Mouse (Mus musculus) monocyte, adult 5-6 weeks (primary cell): ENCODE measurements at regions not wholly inside any gene's neighbourhood (a gene's known extent, or its start where the extent isn't known, plus 50 kb on each side); places are given as distances from the start of the nearest gene placed in this dataset.

Experiments used
- ATAC-seq: fragments of 153-309, 156-312 bp; replicated peaks from 2 replicates; pipeline ENCODE4 v1.8.0; 2017; ENCODE audit warnings: mild to moderate bottlenecking; ENCODE audit not compliant: low TSS enrichment, insufficient number of reproducible peaks, severe bottlenecking, poor library complexity, low FRiP score

DNA sequence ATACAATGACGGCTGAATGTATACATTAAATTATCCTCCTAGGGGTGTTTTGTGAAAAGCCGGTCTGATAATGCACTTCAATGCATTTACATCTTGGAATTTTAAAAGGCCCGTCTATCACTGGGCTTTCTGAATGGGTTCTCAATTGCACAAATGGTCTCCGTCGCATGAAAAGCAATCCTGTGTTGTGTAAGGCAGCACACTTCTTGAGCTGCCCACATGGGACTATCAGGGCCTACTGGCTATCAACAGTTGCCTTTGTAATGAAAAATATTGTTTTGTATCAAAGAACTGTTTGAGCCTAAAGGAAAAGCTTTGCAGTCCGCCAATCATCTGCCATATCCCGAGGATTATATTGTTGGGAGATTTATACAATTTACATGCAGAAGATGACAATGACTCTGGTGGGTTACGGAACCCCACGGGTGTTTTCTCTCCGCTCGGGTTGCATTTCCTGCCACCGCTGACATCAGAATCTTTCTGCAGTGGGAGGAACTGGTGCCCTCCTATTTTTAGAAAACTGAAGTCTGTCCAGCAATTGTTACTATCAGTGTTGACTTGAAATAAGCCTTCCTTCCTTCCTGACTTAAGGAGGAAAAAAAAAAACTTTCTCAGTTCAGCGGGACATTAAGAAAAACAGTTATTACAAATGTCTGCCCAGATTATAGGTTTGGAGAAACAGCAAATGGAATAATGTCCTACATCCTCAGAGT is 118.7 kb downstream of the Tmem26 start:
- no peak; the same call in 1 of the 2 replicates for ATAC-seq

DNA sequence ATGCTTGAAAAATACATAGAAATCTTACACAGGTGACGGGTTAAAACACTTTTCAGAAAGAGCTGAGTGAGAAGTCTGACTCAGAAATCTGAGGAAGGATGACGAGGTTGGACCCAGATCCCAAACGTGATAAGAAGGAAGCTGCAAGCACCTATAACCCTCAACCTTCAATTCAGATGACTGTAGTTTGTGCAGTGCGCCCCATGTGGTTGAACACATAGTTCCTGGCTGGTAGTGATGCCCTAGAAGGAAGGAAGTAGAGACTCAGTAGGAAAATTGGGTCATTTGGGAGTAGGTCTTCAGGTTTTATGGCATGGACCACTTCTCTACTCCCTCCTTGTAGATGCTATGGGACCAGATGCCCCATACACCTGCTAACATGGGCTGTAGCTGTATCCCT is 120.6 kb downstream of the Tmem26 start:
- ATAC-seq: 0 out of 2 replicates have a peak, but pooled peaks have one; percentile 30

DNA sequence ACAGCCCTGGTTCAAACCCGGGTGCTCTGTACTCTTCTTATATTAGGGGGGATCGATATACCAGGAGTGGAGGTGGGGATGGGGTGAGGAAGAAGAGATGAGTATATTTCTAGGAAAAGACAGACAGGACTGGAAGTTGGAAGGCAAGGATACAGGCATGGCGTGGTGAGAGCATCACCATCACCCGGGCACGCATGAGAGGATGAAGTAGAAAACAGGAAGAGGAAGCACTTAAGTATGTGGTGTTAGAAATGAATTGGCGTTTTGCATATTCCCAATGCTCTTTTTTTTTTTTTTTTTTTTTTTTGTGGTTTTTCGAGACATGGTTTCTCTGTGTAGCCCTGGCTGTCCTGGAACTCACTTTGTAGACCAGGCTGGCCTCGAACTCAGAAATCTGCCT is 121.2 kb downstream of the Tmem26 start:
- ATAC-seq: peak; percentile 72; the same call in 1 of the 2 replicates

DNA sequence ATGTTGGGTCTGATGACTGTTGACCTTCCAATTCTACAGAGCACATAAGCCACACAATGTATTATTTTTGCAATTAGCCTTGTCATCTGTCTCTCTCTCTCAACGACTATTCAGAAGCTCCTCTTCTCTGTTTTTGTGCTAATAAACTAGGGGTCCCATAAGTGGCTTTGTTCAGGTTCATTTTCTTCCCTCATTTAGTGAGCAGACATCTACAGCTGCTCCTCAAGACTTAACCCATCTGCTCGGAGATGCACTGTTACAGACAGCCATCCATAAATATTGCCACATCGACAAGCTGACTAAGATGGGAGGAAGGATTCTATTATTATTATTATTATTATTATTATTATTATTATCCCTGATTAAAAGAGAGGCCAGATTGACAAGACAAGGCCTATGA is 127.7 kb downstream of the Tmem26 start:
- ATAC-seq: no peak

DNA sequence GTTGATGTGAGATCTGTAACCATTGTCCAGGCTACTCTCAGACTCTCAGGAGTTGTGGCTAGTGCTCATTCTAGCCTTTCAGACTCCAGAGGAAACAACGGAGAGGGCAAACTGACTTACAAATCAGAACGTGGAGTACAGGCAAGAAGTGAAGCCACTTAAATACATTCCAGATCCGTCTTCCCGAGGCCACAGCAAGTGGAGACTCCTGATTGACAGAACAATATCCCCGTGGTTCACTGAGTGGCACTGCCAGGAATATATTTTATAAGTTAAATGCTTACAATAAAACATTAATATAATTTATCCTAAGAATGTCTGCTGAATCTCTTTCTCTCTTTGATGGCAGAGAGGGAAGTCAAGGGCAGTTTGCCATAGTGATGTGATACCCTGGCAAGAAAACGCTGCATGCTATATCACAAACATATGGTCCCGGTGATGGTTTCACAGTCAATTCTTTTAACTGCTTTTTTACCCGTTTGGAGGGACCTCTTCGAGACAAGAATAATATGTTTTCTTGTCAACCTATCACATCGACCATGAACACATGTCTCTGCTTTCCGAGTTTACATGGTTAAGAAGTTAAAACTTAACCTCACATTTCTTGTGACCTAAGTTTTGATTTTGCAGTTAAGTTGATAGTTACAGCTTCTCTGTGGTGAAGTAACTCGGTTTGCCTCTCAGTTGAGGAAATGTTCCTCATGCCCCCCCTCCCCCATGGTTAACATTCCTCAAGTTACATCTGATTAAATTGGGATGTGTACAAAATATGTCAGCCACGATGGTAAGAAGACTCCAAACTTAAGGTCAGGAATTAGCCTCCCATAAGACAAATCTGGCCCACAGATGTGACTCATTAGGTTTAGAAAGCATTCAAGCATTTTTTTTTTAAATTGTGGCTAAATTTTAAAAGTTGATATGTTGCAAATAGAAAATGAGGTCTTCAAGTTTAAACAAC is 132.8 kb downstream of the Tmem26 start:
- no peak for ATAC-seq

DNA sequence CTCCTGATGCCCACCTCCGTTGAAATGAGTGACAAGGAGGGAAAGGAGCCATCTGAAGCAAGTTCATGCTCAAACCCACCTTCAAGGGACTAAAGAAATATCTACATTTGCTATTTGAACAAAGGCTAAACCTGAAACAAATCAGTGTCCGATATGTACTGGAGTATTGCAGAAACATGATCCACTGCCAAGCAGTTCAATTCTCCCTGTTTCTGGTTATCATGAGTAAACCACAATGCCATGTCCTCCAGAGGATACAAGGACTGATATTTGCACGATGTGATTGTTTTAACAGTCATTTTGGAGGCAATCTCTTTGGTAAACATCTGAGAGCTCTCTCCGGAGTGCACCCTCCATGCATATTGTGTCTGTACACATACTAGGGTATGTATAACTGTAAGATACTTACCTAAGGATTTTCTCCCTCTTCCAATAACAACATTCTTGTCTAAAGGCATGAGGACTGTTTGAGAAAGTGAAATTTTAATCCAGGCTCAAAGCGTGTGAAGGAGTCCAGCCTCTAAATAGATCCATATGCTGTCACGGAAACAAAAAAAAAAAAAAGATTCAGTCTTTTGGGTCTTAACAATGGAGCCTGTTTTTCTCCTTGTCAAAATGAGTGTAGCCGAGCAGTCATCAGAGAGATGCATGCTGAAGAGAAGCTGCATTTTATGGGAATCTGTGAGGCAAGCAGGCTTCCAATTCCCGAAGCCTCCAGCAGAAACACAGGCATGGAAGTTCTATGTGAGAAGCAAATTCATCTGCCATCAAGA is 141.3 kb downstream of the Tmem26 start:
- no peak for ATAC-seq

DNA sequence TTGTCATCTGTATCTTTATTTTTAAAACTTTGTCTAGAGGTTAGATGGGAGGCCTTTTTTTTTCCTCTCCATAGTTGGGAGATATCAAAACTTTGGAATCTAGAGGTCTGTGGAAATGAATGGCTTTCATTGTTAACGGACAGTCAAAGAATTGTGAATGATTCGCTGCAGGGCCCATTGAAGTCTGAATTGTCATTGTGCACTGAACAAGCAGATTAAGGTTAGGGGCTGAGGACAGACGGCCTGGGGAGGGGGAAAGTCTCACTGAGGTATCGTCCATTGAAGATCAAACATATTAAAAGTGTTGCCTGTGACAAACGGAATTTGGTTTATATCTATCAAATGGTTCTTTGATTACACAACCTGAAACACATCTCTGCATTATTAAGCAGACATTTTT is 142.3 kb downstream of the Tmem26 start:
- ATAC-seq: no peak

DNA sequence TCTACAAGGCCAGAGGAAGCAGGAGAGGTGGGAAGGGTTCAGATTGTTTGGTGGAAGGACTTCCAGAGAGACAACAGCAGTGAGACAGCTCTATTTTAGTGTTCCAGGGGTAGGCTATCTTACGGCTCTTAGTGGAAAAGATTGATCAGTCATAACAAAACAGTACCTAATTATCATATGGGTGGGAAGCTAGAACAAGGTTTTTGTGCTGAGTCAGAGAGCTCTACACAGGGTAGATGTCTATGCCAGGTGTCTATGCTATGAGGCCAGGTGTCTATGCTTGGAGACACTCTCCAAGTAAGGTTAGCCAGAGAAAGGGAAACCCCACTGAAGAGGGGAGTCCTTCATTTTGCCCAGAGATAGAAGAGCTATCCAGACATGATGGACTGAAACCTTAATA is 143.9 kb downstream of the Tmem26 start:
- no peak for ATAC-seq

DNA sequence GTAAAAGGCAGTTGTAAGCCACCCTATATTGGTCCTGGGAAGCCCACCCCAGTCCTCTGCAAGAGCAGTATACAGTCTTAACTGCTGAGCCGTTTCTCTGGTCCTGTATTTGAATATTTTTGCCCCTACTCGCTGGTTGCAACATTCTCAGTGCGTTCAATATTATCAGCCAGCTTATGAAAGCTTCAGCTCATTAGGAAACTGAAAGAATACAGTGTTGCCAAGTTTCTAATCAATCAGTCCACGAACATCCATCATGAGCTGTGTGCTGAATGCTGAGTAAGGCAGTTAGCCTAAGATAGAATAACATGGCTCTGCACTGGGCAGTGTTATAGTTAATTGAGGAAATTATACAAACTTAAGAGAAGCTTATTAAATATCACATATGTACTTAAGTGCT is 148.7 kb downstream of the Tmem26 start:
- no peak for ATAC-seq

DNA sequence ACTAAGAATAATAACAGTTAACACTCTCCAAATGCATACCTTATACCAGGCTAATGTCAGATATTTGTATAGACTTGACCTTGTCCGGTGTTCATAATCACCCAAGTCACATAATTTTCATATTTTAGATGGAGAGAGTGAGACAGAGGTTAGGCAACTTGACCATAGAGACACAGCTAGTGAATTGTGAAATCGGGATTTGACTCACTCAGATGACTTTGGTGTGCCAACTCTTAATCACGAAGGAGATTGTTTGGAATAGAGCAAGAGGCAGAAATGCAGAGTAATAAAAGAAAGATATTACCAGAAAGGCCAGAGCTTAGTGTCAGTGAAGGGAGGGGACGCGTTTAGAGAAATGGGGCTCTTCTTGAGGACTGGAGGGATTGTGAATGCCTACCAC is 152.2 kb downstream of the Tmem26 start:
- ATAC-seq: no peak

DNA sequence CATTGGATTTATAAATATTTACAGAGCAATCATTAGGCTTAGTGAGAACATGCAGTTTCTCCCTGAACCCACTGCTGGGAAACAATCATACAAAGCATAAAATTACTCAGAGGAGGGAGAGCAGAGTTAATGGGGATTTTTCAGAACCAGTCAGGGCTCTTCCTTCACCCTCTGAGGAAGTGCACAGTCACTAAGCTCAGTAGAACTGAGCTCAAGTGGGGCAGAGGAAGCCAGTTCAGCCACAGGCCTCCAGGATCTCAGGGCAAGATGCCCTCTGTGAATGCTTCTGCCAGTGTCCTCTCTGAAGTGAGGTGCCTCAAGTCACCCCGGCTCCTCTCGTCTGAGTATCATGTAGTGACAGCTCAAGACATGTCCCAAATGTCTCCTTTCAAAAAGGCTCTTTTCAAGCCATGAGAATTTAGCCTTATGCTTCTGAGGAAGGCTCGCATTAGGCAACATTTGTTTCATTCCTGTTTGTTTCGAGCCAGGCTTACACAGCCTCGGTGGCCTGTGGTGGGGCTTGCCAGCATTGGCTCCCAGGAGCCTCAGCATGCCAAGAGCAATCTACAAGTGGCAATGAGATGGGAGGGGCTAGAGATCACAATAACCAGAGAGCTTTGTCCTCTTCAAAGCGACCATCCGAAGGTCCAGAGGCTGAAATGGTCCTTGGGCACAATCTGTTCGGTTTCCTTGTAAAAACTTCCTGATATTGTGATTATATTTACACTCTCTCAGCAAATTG is 169.8 kb downstream of the Tmem26 start:
- ATAC-seq: no peak

DNA sequence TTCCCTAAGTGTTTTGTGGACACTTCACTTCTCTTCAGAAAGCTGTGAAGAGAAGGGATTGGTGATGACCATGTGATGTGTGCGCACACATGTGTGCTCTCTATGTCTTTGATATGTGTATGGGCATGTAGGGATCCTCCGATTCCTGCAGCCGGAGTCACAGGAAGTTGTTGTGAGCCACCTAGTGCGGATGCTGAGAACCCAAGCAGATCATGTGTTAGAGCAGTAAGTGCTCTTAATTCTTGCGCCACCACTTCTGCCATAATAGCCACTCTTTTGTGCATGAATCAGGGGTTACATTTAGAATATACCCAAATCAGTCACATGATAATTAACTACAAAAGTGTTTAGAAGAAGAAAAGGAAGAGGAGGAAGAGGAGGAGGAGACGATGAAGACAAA is 170.7 kb downstream of the Tmem26 start:
- no peak for ATAC-seq

DNA sequence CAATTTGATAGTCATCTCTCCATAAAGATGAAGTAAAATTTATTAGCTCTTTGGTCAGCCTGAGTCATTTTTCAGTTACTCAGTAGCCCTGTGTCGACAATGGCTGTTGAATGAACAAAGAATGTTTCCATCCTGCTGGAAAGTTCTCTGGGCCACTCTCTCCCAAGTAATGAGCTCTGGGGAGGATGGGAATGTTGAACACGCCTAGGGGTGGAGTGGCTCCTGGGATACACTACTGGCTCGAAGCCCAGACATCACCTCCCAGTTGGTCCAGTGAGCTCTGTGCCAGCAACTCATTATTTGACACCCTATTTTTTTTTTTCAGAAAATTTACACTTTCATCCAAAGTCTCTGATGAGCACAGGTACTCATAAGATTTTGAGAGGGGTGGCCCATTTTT is 174.1 kb downstream of the Tmem26 start:
- ATAC-seq: no peak

DNA sequence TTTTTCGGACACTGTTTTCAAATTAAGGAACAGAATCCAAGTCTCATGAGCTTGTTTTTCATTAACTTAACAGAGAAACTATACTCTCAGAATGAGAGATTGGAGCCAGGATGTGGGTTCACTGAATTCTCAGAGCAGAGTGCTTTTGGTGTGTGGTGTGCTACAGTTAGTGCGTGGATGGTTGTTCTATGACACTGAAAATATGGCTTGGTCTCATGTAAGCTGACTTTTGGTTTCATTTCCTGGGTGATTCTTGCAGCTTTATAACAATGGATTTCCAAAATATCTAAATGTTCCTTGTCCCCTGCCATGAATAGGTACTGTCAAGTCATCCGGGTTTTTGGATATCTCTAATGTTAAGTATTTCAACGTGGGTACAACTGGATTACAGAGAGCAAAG is 177.7 kb downstream of the Tmem26 start:
- no peak for ATAC-seq

DNA sequence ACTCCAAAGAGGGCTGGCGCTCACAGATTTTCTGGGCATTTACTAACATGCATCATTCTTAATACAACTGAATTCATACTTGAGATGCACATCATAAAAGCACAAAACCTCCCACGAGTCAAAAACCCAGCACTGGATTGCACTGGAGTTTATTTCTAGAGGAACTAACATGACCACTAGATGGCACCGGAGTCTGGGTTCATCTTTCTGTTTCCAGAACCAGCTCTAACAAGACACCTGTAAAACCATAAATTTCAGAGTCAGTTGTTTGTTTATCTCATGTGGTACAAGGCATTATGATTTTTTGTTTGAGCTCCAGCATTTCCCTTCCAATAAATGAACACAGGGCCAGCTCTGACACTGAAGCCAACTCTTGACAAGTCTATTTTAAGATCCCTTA is 179.2 kb downstream of the Tmem26 start:
- no peak for ATAC-seq

DNA sequence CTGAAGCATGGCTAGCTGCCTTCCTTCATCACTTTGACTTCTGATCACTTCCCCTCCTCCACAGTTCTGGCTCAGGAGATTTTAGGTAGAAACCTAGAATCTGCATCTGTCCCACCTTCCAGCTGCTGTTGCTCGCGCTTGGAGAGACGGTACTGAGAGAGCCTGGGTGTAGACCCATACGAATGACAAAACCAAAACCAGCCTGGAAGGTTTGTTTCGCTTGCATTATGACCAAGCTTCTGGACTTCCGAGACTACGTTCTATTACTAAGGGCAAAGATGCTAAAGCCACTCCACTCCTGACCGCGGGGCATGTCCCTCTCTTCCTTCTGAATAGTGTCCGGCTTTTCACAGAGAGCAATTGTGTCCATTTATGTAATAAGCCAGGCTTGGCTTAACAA is 180.9 kb downstream of the Tmem26 start:
- no peak for ATAC-seq

DNA sequence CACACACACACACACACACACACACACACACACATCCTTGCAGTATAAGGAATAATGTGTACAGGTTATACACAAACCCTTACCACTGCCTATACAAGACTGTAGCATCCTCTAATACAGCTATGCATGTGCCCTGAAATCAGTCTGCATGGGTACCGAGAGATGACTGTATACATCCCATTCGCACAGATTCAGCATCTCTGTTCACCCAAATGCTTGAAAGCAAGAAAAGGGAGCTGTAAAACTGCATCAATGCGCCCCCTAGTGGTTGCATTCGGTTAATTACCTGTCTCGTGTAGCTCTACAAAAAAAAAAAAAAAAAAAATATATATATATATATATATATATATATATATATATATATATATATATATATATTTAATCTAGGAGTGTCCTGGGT is 184.8 kb downstream of the Tmem26 start:
- no peak for ATAC-seq

DNA sequence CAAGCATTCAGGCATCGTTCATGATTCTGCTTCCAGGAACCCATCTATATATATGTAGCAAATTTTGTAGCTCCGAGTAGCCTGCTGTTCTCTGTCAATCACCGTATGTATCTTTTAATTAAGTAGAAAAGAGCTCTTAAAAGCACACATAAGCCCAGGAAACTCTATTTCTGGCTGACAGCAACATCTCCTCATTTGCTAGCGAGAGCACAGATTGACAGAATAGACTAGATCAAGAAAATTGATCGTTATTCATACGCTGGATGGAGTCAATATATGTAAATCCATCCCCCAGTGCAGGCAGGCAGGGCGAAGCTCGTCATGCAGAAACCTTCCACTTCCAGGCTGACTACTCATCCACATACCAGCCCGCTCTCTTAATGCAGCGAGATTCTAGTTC is 185.6 kb downstream of the Tmem26 start:
- no peak for ATAC-seq

DNA sequence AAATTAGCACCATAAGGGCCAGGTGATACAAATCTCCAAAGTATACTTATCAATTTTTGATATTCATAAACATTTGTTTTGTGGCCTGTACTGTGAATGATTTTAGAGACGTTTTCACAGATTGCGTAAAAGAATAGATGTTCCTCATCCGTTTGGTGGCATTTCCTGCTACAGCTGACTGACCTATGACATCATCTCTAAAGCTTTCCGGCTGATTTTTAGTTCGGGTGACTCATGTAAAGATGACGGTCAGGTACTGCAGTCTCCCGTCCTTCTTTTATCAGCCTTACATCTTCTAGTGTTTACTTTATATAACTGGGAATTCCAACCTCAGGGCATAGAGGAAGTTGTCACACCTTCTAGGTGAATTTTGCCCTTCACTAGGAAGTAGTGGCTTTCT is 192.7 kb downstream of the Tmem26 start:
- ATAC-seq: no peak
